8 mouse cellular contexts compared by ENCODE assay signal in the genomic region with DNA sequence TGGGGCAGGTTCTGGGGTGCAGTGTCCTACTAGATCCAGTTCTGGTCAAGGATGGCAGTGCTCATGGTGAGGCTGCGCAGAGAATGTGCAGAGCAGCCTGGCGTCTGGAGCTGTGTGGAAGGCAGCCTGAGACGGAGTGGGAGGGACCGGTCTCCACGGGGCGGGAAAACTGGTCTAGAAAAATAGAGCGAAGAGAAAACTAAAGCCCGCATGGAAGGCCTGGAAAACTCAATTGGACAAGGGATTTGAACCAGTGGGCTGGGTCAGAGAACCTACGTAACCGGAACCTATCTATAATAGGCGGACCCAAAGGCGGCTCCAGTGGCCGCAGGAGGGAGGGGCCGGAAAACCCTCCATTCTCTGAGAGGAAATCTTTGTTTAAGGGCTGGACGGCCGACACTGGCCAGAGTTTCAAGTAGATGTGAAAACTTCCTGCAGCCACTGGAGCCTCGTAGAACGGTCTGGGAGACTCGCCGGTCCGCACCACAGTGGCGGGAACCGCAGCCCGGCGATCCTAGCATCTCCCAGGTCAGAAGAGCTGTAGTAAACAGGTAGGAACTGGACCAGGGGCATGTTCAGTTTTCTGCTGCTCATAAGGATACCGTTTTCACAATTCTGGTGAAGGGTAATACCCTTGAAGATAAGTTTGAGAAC. TPM values are rescaled to one million over a fixed set of nuclear protein-coding genes. Genes with fewer than 3 reads are reported as not detected.
DNase-seq lines count a peak whose midpoint lies in the region; ATAC-seq and TF ChIP-seq lines count a peak whose summit lies in the region.

Gene Zfp760, plus strand, starts transcription at position 399 of the 654 bp plus-strand sequence.

- 5% methylated on average over 26 of the region's 26 CpGs for WGBS in heart, embryonic 12.5 days
- WGBS in kidney, postnatal 0 days: 5% methylated on average over 26 of the region's 26 CpGs
- WGBS in liver, embryonic 11.5 days: 5% methylated on average over 26 of the region's 26 CpGs
- WGBS in stomach, embryonic 14.5 days: 5% methylated on average over 26 of the region's 26 CpGs

- peak within 1 kb of the TSS; percentile 85 for H3K9ac ChIP-seq in heart, embryonic 12.5 days
- H3K9ac ChIP-seq in kidney, postnatal 0 days (ENCODE audit: low read depth, low read length): peak within 1 kb of the TSS; percentile 64
- H3K9ac ChIP-seq in liver, embryonic 11.5 days (ENCODE audit: low read depth, low read length): peak within 1 kb of the TSS; percentile 75
- H3K9ac ChIP-seq in stomach, embryonic 14.5 days (replicated peaks; ENCODE audit: low read depth, low read length): peak within 1 kb of the TSS; percentile 57

- H3K4me1 ChIP-seq in heart, embryonic 12.5 days (replicated peaks): peaks cover 11% of the 10 kb centered on the region
- H3K4me1 ChIP-seq in kidney, postnatal 0 days (replicated peaks; ENCODE audit: insufficient read depth, low read length): 0 out of 2 replicates have a peak, but pooled peaks cover 3% of the 10 kb centered on the region
- peaks cover 12% of the 10 kb centered on the region for H3K4me1 ChIP-seq in liver, embryonic 11.5 days (replicated peaks; ENCODE audit: control insufficient read depth, insufficient read depth, low read length)
- peaks cover 6% of the 10 kb centered on the region for H3K4me1 ChIP-seq in stomach, embryonic 14.5 days (ENCODE audit: control insufficient read depth, insufficient read depth, low read length)

- H3K9me3 ChIP-seq in heart, embryonic 12.5 days (replicated peaks): no peaks in the 10 kb centered on the region
- no peaks in the 10 kb centered on the region for H3K9me3 ChIP-seq in kidney, postnatal 0 days (replicated peaks; ENCODE audit: low read length)
- H3K9me3 ChIP-seq in liver, embryonic 11.5 days (ENCODE audit: control insufficient read depth, low read length): no peaks in the 10 kb centered on the region
- no peaks in the 10 kb centered on the region for H3K9me3 ChIP-seq in stomach, embryonic 14.5 days (ENCODE audit: control insufficient read depth, low read depth, low read length)

- peaks cover 13% of the 10 kb centered on the region for H3K36me3 ChIP-seq in heart, embryonic 12.5 days
- H3K36me3 ChIP-seq in kidney, postnatal 0 days (ENCODE audit: insufficient read depth, low read length): no peaks in the 10 kb centered on the region
- H3K36me3 ChIP-seq in liver, embryonic 11.5 days (ENCODE audit: control insufficient read depth, insufficient read depth, low read length): no peaks in the 10 kb centered on the region
- H3K36me3 ChIP-seq in stomach, embryonic 14.5 days (ENCODE audit: control insufficient read depth, insufficient read depth, low read length): peaks cover 8% of the 10 kb centered on the region

- DNase-seq in CD4-positive helper T cell, adult 2 months (ENCODE audit: low read depth, low spot score): peak; percentile 58
- DNase-seq in brain, embryonic 18.5 days (ENCODE audit: low read depth, low spot score): peak; percentile 79
- DNase-seq in kidney, postnatal 0 days (ENCODE audit: low spot score): peak; percentile 98
- DNase-seq in liver, embryonic 11.5 days (ENCODE audit: low spot score): peak; percentile 76
- DNase-seq in naive thymus-derived CD4-positive, alpha-beta T cell, adult 2 months (ENCODE audit: low read depth): peak; percentile 44

- no peak for TF ChIP-seq CTCF in kidney, postnatal 0 days (IDR thresholded peaks at IDR 0.05; ENCODE audit: low read depth)

- peak within 1 kb of the TSS; percentile 78 for H3K4me3 ChIP-seq in heart, embryonic 12.5 days
- H3K4me3 ChIP-seq in kidney, postnatal 0 days (replicated peaks; ENCODE audit: low read depth, low read length): peak within 1 kb of the TSS; percentile 58
- peak within 1 kb of the TSS; percentile 72 for H3K4me3 ChIP-seq in liver, embryonic 11.5 days (ENCODE audit: low read depth, low read length)
- peak within 1 kb of the TSS; percentile 61 for H3K4me3 ChIP-seq in stomach, embryonic 14.5 days (ENCODE audit: low read depth, low read length)

- peak within 1 kb of the TSS; percentile 69 for H3K4me2 ChIP-seq in heart, embryonic 12.5 days
- peak within 1 kb of the TSS; percentile 58 for H3K4me2 ChIP-seq in kidney, postnatal 0 days (ENCODE audit: low read length)
- H3K4me2 ChIP-seq in liver, embryonic 11.5 days: peak within 1 kb of the TSS; percentile 74
- H3K4me2 ChIP-seq in stomach, embryonic 14.5 days (replicated peaks; ENCODE audit: low read depth, low read length): peak within 1 kb of the TSS; percentile 59

- peak within 1 kb of the TSS; percentile 97 for H3K27ac ChIP-seq in heart, embryonic 12.5 days (ENCODE audit: poor library complexity, severe bottlenecking)
- H3K27ac ChIP-seq in kidney, postnatal 0 days: peak within 1 kb of the TSS; percentile 93
- peak within 1 kb of the TSS; percentile 91 for H3K27ac ChIP-seq in liver, embryonic 11.5 days (ENCODE audit: low read depth, low read length)
- peak within 1 kb of the TSS; percentile 96 for H3K27ac ChIP-seq in stomach, embryonic 14.5 days (ENCODE audit: low read length)

- no peaks in the 10 kb centered on the region for H3K27me3 ChIP-seq in heart, embryonic 12.5 days (replicated peaks)
- no peaks in the 10 kb centered on the region for H3K27me3 ChIP-seq in kidney, postnatal 0 days (ENCODE audit: insufficient read depth, low read length)
- no peaks in the 10 kb centered on the region for H3K27me3 ChIP-seq in liver, embryonic 11.5 days (replicated peaks; ENCODE audit: control insufficient read depth, insufficient read depth, low read length)
- H3K27me3 ChIP-seq in stomach, embryonic 14.5 days (ENCODE audit: control insufficient read depth, insufficient read depth, low read length): no peaks in the 10 kb centered on the region

- ATAC-seq in erythroid progenitor cell, adult 5-6 weeks (replicated peaks; ENCODE audit: low FRiP score, poor library complexity, severe bottlenecking): peak; percentile 90
- peak; percentile 94 for ATAC-seq in heart, embryonic 12.5 days (ENCODE audit: insufficient number of reproducible peaks, low FRiP score)
- ATAC-seq in kidney, postnatal 0 days (replicated peaks; ENCODE audit: low FRiP score, low read depth): peak; percentile 99
- peak; percentile 81 for ATAC-seq in liver, embryonic 11.5 days (replicated peaks; ENCODE audit: low FRiP score)
- peak; percentile 99 for ATAC-seq in stomach, embryonic 14.5 days (ENCODE audit: insufficient number of reproducible peaks, insufficient read depth, low FRiP score, low read depth)

RNA-seq across cellular contexts. Expression of gene Zfp760, which starts in this region (rescaled TPM):
- total RNA-seq in erythroid progenitor cell, adult 5-6 weeks (2015; ENCODE audit: low replicate concordance): 7.2 and 15.1 TPM in 2 replicates
- 1.9 and 4.4 TPM in 2 replicates for total RNA-seq in erythroid progenitor cell, adult 5-6 weeks (2017; ENCODE audit: low replicate concordance)
- polyA plus RNA-seq in heart, embryonic 12.5 days (2016; fragmentation: Nextera tagmentation; extraction: Ambion mirVana): 8.1 and 8.7 TPM in 2 replicates
- 10.3 and 11.0 TPM in 2 replicates for polyA plus RNA-seq in kidney, postnatal 0 days (2015; fragmentation: Nextera tagmentation; extraction: Ambion mirVana)
- polyA plus RNA-seq in liver, embryonic 11.5 days (2014; fragmentation: Nextera tagmentation; extraction: Ambion mirVana): 9.7 and 9.9 TPM in 2 replicates
- polyA plus RNA-seq in stomach, embryonic 14.5 days (2014; fragmentation: Nextera tagmentation; extraction: Ambion mirVana): 13.1 and 16.5 TPM in 2 replicates

Comparison
In these comparisons a context has a peak if more than half of its experiments do, and no peak if none do; other contexts are left out.
1. Peak in every context shown above with its lines: DNase-seq, ATAC-seq, H3K4me3 ChIP-seq and H3K27ac ChIP-seq.
2. DNase-seq: peak in every context shown above with its lines; median percentile 98 in kidney, postnatal 0 days; 79 in brain, embryonic 18.5 days; 76 in liver, embryonic 11.5 days; 58 in CD4-positive helper T cell, adult 2 months; 44 in naive thymus-derived CD4-positive, alpha-beta T cell, adult 2 months.